Mouse (Mus musculus) effector memory CD4-positive, alpha-beta T cell, adult 5 months (primary cell): ENCODE measurements around the gene Zp3r. TPM values are rescaled to one million over a fixed set of nuclear protein-coding genes. Genes with fewer than 3 reads are reported as not detected.

Experiments
- polyA plus RNA-seq: library from polyadenylated mRNA; unstranded; fragments of 100-300 nt; shearing (Covaris generic); gene quantifications from one replicate; pipeline ENCODE4 v1.2.1, GENCODE M21; 2017

Zp3r gene
- polyA plus RNA-seq = not detected

DNA sequence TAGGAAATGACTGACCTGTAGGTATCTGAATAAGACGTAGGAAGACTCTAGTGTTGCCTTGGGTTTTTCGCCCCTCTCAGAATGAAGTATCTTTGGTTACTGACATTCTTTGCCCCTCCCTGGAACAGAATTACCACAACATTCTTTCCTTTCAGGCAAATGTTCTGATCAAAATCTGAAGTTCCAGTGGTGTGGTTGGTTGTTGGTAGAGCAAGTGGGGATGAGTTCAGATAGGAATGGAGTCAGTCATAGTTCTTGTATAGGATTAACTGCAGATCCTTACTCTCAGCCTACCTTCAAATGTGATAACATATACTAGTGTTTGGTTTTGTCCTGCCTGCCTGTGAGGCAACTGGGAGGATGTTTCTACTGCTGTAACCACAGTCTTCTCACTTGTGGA is at the start of gene Zp3r:
Gene Zp3r, minus strand, starts transcription at position 101 of the 400 bp plus-strand sequence.

DNA sequence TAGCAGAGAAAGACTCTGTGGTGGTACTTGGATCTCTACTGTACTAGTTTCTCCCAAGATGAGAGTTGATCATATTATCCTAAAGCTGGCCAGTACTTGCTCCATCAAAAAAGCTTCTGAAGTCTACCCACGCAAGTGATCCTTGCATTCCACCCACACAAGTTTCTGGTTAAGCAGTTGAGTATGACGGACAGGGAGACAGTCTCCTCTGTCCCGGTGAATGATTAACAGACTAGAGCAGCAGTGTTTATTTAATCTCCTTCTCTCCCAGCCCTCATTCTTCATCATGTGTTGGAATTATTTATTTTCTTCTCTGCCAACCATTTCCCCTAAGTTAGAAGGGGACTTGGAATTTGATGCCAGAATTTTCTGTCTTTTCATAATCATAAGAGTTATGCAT is 32.0 kb upstream of the Zp3r start, which contains the start of gene C4bp:
Gene C4bp, minus strand, starts transcription at position 179 of the 400 bp plus-strand sequence.

Other genes starting within 250 kb of the Zp3r start
- 2.3 TPM for gene Cd55b, start 206.6 kb downstream of the Zp3r start, polyA plus RNA-seq
- gene Cd55, start 166.9 kb downstream of the Zp3r start, polyA plus RNA-seq = 68.8 TPM
- not detected for gene C4bp, start 32.0 kb upstream of the Zp3r start, polyA plus RNA-seq
- gene Gm29427, start 86.2 kb upstream of the Zp3r start, polyA plus RNA-seq = not detected
- 3.9 TPM for gene Yod1, start 87.7 kb upstream of the Zp3r start, polyA plus RNA-seq
- gene Pfkfb2, start 99.6 kb upstream of the Zp3r start, polyA plus RNA-seq = 6.7 TPM
- gene AA986860, start 102.4 kb upstream of the Zp3r start, polyA plus RNA-seq = not detected
- 0.21 TPM for gene Fcamr, start 171.3 kb upstream of the Zp3r start, polyA plus RNA-seq
- not detected for gene Pigr, start 197.1 kb upstream of the Zp3r start, polyA plus RNA-seq
- not detected for gene Fcmr, start 236.0 kb upstream of the Zp3r start, polyA plus RNA-seq